Mouse (Mus musculus) forebrain, postnatal 0 days (tissue): Measurements from ENCODE around the gene Mrps7. TPM values are rescaled to one million over a fixed set of nuclear protein-coding genes. Genes with fewer than 3 reads are reported as not detected.
"Not testable (repeated sequence)": the region's sequence is repeated elsewhere in the genome, so short reads cannot be mapped to it uniquely, and the experiment has no call there.

Experiments used
- ATAC-seq: fragments of 200-750 bp; cut with Nextera tagmentation; 2 replicates; pipeline ENCODE4 v1.8.0; 2017; ENCODE audit warnings: mild to moderate bottlenecking, moderate library complexity
- DNase-seq: peaks from one replicate; pipeline ENCODE4 v3.0.0-alpha.2; 2015
- H3K27ac ChIP-seq: fragments of 300-500 bp; sonication (generic); 2 replicates; pipeline ENCODE4 v1.5.1; 2014; ENCODE audit warnings: low read depth, mild to moderate bottlenecking, antibody characterized with exemption, low read length, moderate library complexity, mixed read lengths
- H3K27me3 ChIP-seq: fragments of 300-500 bp; sonication (generic); 2 replicates; pipeline ENCODE4 v1.6.1; 2014; ENCODE audit warnings: mild to moderate bottlenecking, low read length, mixed read lengths; ENCODE audit not compliant: insufficient read depth
- H3K36me3 ChIP-seq: fragments of 300-500 bp; sonication (generic); 2 replicates; pipeline ENCODE4 v1.6.1; 2014; ENCODE audit warnings: mild to moderate bottlenecking, moderate library complexity; ENCODE audit not compliant: insufficient read depth
- H3K4me1 ChIP-seq: fragments of 300-500 bp; sonication (generic); 2 replicates; pipeline ENCODE4 v1.6.1; 2014; ENCODE audit warnings: antibody characterized with exemption; ENCODE audit not compliant: insufficient read depth
- H3K4me2 ChIP-seq: fragments of 300-500 bp; sonication (generic); 2 replicates; pipeline ENCODE4 v1.6.1; 2014; ENCODE audit warnings: low read depth, mild to moderate bottlenecking, moderate library complexity
- H3K4me3 ChIP-seq: fragments of 300-500 bp; sonication (generic); 2 replicates; pipeline ENCODE4 v1.5.1; 2014; ENCODE audit warnings: low read depth, low read length, mixed read lengths
- H3K9ac ChIP-seq: fragments of 300-500 bp; sonication (generic); 2 replicates; pipeline ENCODE4 v1.6.1; 2014; ENCODE audit warnings: mild to moderate bottlenecking
- H3K9me3 ChIP-seq: fragments of 300-500 bp; sonication (generic); 2 replicates; pipeline ENCODE4 v1.6.1; 2016; ENCODE audit warnings: low read length
- CTCF ChIP-seq: sonication (generic); IDR thresholded peaks from 2 replicates; pipeline ENCODE4 v1.5.1; 2016; ENCODE audit warnings: antibody characterized with exemption, control low read depth, low read depth
- WGBS: fragments of 180-500 bp; shearing (Covaris S2); extraction: QIAGEN DNeasy Blood & Tissue Kit; methylation state at CpG from one replicate; pipeline ENCODE4 v1.1.7; 2014; 5-methylcytosine and 5-hydroxymethylcytosine counted together
- polyA plus RNA-seq: library from polyadenylated mRNA; unstranded; fragments of >200 nt; fragmentation: Nextera tagmentation; extraction: Ambion mirVana; gene quantifications from 2 replicates; pipeline ENCODE4 v1.2.1, GENCODE M21; 2015
- total RNA-seq: library from RNA; depleted of rRNA; stranded (reverse); fragments of >200 nt; gene quantifications from 2 replicates; pipeline ENCODE4 v1.2.3, GENCODE M21; 2014

Gene Mrps7
- total and polyA plus RNA-seq, 2 experiments from 2014 or later, result 34.6 to 78.1 TPM

- Histone ChIP-seq H3K36me3 (peaks cover 26% of the 10 kb centered on the region), H3K27me3 (no peaks in the 10 kb centered on the region), H3K9me3 (no peaks in the 10 kb centered on the region), H3K4me2 (no peak overlapping the region), H3K27ac (no peak overlapping the region), H3K9ac (no peak overlapping the region), H3K4me3 (no peak overlapping the region), H3K4me1 (no peaks in the 10 kb centered on the region)
- no peak for TF ChIP-seq CTCF
- no peak for DNase-seq
- 93% methylated on average over 2 of the region's 2 CpGs for WGBS
- no peak for ATAC-seq
Observed at GRCm38 (mm10) chr11:115642705-115643104, 39.0 kb downstream of the Mrps7 start.

DNA sequence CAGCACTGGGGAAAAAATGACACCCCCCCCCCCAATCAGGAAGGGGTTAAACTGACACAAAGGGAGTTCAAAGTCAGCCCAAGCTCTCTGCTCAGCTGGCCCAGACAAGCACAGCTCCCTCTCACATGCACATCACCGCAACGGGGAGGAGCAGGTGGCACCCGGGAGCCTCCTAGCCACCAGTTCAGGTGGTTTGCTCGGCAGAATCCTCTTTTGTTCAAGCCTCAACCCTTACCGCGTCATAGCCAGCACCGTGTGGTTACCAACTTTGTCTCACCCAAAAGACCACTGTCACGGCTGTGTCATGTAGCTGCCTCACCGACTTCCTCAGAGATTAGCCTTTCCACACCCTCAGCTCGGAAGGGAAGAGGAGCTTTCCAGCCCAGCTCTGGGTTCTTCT, 39.5 kb downstream of the Mrps7 start:
- no peak overlapping the region for H3K4me2 ChIP-seq
- no peak for DNase-seq
- no peak overlapping the region for H3K27ac ChIP-seq
- H3K36me3 ChIP-seq, result peaks cover 31% of the 10 kb centered on the region
- H3K27me3 ChIP-seq, result no peaks in the 10 kb centered on the region
- no peaks in the 10 kb centered on the region for H3K4me1 ChIP-seq
- H3K9me3 ChIP-seq, result no peaks in the 10 kb centered on the region
- WGBS, result 74% methylated on average over 10 of the region's 10 CpGs
- no peak overlapping the region for H3K4me3 ChIP-seq
- no peak for ATAC-seq
- no peak overlapping the region for H3K9ac ChIP-seq
- no peak for TF ChIP-seq CTCF

GRCm38 (mm10) chr11:115644308-115644707, 40.6 kb downstream of the Mrps7 start:
- TF ChIP-seq CTCF, result no peak
- DNase-seq (no peak), ATAC-seq (no peak)
- Histone ChIP-seq H3K36me3 (peaks cover 34% of the 10 kb centered on the region), H3K4me1 (no peaks in the 10 kb centered on the region), H3K27me3 (no peaks in the 10 kb centered on the region), H3K4me3 (no peak overlapping the region), H3K9me3 (no peaks in the 10 kb centered on the region), H3K27ac (no peak overlapping the region), H3K4me2 (no peak overlapping the region), H3K9ac (no peak overlapping the region)
- 95% methylated on average over 13 of the region's 13 CpGs for WGBS

GRCm38 (mm10) chr11:115645498-115645897, 41.8 kb downstream of the Mrps7 start:
- H3K27me3 ChIP-seq, H3K27ac ChIP-seq, H3K4me1 ChIP-seq, ATAC-seq, H3K4me3 ChIP-seq, DNase-seq, H3K9ac ChIP-seq, H3K9me3 ChIP-seq, H3K4me2 ChIP-seq: not testable (repeated sequence)
- H3K36me3 ChIP-seq, result peaks cover 34% of the 10 kb centered on the region
- 89% methylated on average over 13 of the region's 14 CpGs for WGBS

DNA sequence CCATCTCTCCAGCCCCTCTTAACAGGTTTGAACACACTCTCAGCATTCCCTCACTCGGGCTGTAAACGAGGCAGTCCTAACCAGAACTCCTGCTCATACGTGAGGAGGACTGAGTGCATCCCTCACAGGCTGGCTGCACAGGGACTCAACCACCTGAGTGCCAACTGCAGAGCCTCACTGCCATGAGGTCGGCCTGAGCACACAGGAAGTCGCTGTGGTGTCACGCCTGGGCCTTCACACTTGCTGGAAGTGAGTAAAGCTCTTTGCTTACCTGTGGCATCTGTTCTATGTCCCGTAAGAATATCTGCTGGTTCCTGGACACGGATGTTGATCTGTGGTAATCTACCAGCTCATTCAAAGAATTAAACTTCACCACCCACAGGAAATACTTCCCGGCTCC, 42.7 kb downstream of the Mrps7 start:
- no peak for DNase-seq
- no peaks in the 10 kb centered on the region for H3K4me1 ChIP-seq
- WGBS, result 94% methylated on average over 9 of the region's 9 CpGs
- H3K4me3 ChIP-seq, result no peak overlapping the region
- no peak for ATAC-seq
- no peak overlapping the region for H3K27ac ChIP-seq
- H3K9ac ChIP-seq, result no peak overlapping the region
- no peak overlapping the region for H3K4me2 ChIP-seq
- H3K9me3 ChIP-seq, result no peaks in the 10 kb centered on the region
- H3K27me3 ChIP-seq, result no peaks in the 10 kb centered on the region
- no peak for TF ChIP-seq CTCF
- H3K36me3 ChIP-seq, result peaks cover 34% of the 10 kb centered on the region

DNA sequence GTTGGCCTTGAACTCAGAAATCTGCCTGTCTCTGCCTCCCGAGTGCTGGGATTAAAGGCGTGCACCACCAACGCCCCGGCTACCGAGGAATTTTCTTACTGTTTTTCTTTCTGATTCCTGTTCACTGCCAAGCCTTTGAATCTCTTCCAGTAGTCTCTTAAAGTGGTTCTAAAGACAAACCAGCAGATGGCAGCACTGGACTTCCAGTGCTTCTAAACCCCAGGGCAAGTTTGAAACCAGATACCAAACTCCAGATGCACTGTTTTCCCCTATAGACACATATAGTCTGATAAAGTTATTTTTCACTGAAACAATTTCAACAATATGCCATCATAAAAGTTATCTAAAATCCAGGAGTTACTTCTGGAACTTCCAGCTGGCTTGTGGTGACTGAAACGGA, 43.7 kb downstream of the Mrps7 start:
- H3K27me3 ChIP-seq, result no peaks in the 10 kb centered on the region
- ATAC-seq, result no peak
- WGBS, result 44% methylated on average over 6 of the region's 6 CpGs
- no peaks in the 10 kb centered on the region for H3K4me1 ChIP-seq
- TF ChIP-seq CTCF, result peak; percentile 79
- no peak overlapping the region for H3K27ac ChIP-seq
- peak; percentile 87 for DNase-seq
- no peak overlapping the region for H3K4me2 ChIP-seq
- peaks cover 34% of the 10 kb centered on the region for H3K36me3 ChIP-seq
- no peak overlapping the region for H3K4me3 ChIP-seq
- H3K9me3 ChIP-seq, result no peaks in the 10 kb centered on the region
- no peak overlapping the region for H3K9ac ChIP-seq

DNA sequence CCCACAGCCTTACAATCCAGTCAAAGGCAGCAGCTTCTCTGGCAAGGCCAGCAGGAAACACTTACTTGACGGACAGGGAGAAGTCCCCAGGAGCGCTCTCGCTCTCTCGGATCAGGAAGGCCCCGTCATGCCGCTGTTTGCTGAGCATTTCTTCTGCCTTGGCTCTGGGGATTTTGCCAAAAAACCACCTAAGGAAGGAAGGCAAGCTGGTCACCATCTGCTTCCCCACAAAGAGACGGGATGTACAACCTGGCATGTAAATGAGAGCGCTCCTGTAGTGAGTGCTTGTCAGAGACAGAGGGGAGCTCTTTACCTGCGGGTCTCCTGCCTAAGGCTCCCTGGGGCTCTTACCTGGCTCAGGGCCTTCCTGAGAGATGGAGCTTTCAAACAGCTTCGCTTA, 46.0 kb downstream of the Mrps7 start:
- ATAC-seq, result no peak

DNA sequence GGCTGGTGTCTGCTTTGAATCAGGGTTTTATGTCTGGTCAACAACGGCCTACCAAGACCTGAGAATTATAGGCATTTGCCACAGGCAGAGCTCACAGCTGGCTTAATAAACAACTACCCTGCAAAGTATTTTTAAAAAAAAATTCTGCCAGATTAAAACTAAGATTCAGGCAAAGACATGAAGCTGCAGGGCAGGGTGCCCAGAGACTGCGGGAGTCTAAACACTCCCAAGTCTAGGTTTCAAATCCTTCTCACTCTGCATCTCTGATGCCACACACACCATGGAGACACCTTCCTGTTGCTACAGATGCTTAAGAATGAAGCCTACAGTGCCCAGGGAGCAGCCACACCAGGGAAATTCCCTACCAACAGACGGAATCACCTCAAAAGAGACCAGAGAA, 48.0 kb downstream of the Mrps7 start:
- H3K4me2 ChIP-seq, result no peak overlapping the region
- no peaks in the 10 kb centered on the region for H3K27me3 ChIP-seq
- ATAC-seq, result no peak
- TF ChIP-seq CTCF, result no peak
- 0 out of 2 replicates have a peak overlapping the region, but pooled peaks have one; percentile 29 for H3K27ac ChIP-seq
- no peak overlapping the region for H3K4me3 ChIP-seq
- H3K36me3 ChIP-seq, result peaks cover 19% of the 10 kb centered on the region
- DNase-seq, result no peak
- no peaks in the 10 kb centered on the region for H3K4me1 ChIP-seq
- no peaks in the 10 kb centered on the region for H3K9me3 ChIP-seq
- no peak overlapping the region for H3K9ac ChIP-seq
- 85% methylated on average over 3 of the region's 3 CpGs for WGBS

More for the DNA sequence above, 46.0 kb downstream of the Mrps7 start:
- peak; percentile 57 for DNase-seq
- Histone ChIP-seq H3K27me3 (no peaks in the 10 kb centered on the region), H3K9me3 (no peaks in the 10 kb centered on the region), H3K4me3 (no peak overlapping the region), H3K36me3 (peaks cover 28% of the 10 kb centered on the region), H3K4me2 (no peak overlapping the region), H3K9ac (no peak overlapping the region; the same call in 1 of the 2 replicates), H3K4me1 (no peaks in the 10 kb centered on the region), H3K27ac (peak overlapping the region; percentile 60)
- TF ChIP-seq CTCF, result no peak
- WGBS, result 37% methylated on average over 10 of the region's 10 CpGs
